Mouse (Mus musculus): Measurements from ENCODE around the gene Mboat2.
A peak's percentile ranks its signal among the peaks of the same experiment; 100 is the strongest.

Mboat2 gene

GRCm38 (mm10) chr12:24952147-24952546 lies 121.5 kb downstream of the Mboat2 start:
- DNase-seq = no peak

DNA sequence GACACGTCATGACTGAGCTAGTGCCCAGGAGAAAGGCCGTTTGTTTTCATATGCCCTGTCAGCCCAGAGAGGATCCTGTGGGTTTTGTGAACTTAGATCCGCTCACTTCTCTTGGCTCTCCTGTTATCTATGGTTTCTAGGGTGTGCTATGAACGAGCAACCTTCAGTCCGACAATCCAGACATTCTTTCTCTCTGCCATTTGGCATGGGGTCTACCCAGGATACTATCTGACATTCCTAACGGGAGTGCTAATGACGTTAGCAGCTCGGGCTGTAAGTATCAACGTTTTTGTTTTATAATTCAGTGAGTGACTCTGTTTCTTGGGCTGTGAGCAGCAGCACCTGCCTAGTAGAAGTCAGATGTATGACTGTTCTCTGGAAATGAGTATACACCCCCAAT lies 124.5 kb downstream of the Mboat2 start:
- DNase-seq = no peak

DNA sequence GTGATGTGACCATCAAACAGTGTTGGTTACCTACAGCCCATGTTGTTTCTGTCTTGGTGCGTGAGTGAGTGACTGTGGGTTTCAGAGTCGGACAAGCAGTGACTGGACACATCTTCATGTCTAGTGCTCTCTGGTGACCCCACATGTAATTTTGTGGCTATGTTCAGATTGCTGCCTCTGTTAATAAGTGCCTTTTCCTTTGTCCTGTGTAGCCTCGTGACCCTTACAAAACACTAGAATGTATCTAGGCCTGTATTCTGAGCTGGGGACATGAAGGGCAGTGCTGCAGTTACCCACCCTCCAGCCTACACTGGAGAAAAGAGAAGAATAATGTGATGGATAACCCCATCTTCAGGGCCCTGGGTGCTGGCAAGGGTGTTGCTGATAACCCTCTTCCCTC lies 127.8 kb downstream of the Mboat2 start:
- DNase-seq = no peak

- no peak for DNase-seq
Measured at GRCm38 (mm10) chr12:24961821-24962220, 131.1 kb downstream of the Mboat2 start.

DNA sequence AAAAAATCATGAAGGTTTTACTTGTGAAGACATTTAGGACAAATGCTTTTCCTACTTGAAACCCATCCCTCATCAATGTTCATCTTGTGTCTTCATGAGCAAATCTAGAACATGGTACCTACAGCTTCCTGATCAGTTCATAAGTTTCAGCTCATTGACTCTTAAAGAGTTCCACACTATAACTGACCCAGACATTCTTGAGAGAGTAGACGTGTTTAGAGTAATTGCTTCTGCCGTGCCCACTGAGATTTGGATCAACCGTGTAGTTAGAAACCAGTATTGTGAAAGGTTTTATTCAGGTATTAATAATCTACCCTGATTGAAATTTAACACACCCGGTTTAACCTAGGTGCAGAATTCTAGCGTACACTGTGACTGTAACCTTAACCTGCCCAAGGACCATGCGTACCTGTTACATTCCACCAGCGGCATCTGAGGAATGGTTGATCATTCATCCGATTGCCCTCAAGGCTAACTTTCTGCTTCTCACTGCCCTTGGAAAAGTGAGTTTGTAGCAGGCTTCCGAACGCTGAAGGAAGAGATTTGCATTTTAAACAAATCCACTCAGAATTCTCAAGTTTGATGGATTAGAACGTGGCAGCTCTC lies 131.8 kb downstream of the Mboat2 start:
- no peak for DNase-seq

DNA sequence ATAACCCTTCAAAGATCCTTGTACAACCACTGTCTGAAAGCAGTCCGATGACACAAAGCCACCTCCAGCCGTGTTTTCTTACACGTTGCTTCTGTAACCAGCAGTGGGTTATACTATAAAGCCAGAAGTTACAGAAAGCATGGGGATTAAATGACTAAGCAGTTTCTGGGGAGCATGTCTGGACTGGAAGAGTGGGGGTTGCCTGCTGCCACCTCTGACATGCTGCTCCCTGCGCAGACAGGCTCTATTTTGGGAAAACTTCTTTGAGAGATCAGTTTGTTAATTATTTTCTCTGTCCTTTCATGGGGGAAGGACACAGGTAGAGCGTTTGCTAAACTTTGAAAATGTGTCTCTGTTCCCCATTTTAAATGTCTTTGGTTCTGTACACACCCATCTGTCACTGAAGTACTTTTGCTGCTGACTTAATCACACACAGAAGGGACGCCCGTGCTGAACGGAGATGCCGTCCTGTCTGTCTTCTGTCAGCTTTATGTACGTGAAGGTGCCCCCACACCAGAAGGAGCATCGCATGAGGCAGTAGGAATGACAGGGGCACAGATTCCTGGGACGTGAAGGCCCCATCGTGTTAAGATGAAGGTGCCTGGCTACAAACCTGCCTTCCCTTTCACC lies 132.8 kb downstream of the Mboat2 start:
- peak; percentile 36 for DNase-seq

- DNase-seq = peak; percentile 47
Measured at GRCm38 (mm10) chr12:24965406-24965805, 134.7 kb downstream of the Mboat2 start.

- DNase-seq = no peak
Measured at GRCm38 (mm10) chr12:24966046-24966445, 135.4 kb downstream of the Mboat2 start.

DNA sequence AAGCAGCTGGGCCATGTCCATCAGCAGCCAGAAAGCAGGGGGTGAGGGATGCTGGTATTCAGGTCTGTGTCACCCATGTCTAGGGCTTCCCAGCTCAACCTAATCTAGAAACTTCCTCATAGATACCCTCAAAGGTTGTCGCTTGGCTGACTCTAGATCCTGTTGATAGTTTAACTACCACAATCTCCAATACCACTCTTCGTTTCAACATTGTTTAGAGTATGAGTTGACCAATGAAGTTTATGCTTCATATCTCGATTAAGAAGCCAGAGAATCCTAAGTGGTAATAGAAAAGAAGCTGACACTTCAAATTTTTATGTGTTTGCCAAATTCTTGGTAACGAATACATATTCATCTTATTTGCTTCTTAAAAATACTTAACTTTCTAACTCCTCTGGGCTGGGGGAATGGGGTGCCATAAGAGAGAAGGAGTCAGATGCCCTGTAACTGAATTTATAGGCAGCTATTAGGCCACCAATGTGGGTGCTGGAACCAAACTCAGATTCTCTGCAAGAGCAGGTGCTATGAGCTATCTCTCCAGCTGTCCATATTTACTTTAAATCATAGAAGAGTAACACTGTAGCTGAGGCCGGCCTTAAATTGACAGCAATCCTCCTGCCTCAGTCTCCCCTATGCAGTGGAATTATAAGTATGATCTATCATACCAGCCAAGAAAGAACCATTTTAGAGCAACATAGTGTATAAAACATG lies 141.0 kb downstream of the Mboat2 start:
- no peak for DNase-seq

- no peak for DNase-seq
Measured at GRCm38 (mm10) chr12:24972371-24973350, 142.0 kb downstream of the Mboat2 start.

DNA sequence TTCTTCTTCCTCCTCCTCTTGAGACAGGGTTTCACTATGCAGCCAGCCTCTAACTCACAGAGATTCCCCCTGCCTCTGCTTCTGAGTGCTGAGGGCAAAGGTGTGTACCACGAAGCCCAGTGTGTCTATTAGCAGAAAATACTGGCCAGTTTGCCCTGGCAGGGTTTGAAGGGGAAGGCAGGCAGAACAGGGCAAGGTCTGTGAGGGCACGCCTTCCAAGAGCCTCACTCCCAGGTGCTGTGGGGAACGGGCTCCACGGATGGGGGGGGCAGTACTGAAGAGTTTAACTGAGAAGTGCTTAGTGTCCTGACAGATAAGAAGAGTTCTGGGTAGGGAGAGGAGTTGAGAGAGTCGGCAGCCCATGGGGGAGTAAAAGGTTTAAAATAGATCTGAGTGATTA lies 142.9 kb downstream of the Mboat2 start:
- DNase-seq = no peak

GRCm38 (mm10) chr12:24974446-24975114 lies 143.9 kb downstream of the Mboat2 start, which contains the start of gene Kidins220:
TSS of gene Kidins220 (plus strand) at chr12:24974925.
- peak; percentile 94 for DNase-seq

- peak; percentile 73 for DNase-seq
Measured at GRCm38 (mm10) chr12:24975115-24975733, 144.5 kb downstream of the Mboat2 start.

DNA sequence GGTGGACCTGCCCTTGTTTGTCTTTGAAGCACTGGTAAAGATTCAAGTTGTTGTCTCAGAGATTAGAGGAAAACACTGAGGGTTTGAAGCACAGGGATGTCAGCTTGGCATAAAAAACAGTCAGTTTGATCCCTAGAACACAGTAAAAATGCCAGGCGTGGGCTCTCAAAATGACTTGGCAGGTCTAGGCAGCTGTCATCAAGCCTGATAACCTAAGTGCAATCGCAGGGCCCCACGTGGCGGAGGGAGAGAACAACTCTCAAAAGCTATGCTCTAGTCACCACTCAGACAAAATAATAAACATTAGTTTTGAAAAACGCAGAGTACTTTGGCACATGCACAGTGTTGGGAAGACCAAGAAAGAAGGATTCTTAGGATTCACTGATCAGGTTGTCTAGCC lies 154.5 kb downstream of the Mboat2 start:
- DNase-seq = peak; percentile 45

DNA sequence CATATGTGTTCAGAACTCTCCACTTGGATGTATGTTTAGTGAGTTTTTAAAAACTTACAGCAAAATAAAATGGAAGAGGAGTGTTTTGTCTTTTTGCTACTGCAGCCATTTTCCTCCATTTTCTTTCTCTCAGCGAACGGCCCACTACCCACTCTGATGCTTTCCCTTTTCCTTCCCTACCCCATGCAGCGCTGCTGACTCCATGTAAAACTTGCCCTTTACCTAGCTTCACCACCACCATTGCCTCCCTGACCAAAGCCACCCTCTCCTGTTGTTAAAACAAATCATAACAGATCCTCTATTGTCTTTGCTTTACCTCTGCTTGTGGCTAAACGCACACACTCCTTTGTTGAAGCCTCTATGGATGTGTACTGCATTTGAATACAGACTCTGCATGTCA lies 164.7 kb downstream of the Mboat2 start:
- no peak for DNase-seq

- no peak for DNase-seq
Measured at GRCm38 (mm10) chr12:25005350-25005749, 174.7 kb downstream of the Mboat2 start.

DNA sequence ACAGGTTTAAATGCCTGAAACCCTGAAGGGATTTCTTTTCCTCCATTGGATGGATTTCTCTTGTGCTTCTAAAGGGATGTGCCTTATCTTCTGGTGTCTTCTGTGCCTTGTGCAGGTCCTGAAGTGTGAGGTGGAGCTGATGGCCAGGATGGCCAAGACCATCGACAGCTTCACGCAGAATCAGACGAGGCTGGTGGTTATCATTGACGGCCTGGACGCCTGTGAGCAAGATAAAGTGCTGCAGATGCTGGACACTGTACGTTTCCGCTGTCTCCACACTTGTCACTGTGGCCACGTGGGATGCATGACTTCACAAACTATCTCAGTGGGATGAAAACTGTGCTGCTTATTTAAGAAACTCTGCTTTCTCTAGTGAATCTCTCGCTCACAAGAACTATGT lies 179.3 kb downstream of the Mboat2 start:
- DNase-seq = no peak

DNA sequence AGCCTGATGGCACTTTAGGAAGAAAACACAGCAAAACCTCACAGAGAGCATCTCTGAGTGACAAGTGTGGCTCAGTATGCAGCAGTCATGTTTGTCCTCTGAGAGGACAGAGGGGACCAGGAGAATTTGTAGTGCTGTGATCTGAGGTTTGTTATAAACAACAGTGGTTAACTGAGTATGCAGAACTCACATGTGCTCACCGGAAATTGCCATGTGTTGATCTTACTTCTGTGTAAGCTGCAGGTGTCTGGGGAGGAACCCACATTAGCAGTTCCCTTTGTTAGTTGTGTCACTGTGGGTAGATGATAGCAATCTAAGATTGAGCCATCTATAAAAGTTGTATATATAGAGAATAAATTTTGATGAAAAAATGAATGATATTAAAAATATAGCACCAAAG lies 179.7 kb downstream of the Mboat2 start:
- no peak for DNase-seq

- DNase-seq = no peak
Measured at GRCm38 (mm10) chr12:25011733-25012367, 181.2 kb downstream of the Mboat2 start.

- DNase-seq = peak; percentile 47
Measured at GRCm38 (mm10) chr12:25012555-25013540, 182.2 kb downstream of the Mboat2 start.

All from layer of hippocampus, adult 9-11 months (tissue).